Mouse (Mus musculus) spleen, adult 2 months (tissue): Measurements from ENCODE around the gene Rrp1b.

Experiments used
- CTCF ChIP-seq: fragments of 200-500 bp; IDR thresholded peaks from 2 replicates; pipeline ENCODE4 v1.5.1; 2011; ENCODE audit warnings: mild to moderate bottlenecking, inconsistent platforms; ENCODE audit not compliant: insufficient read depth, insufficient read length, insufficient replicate concordance; ENCODE audit errors: extremely low read depth
- POLR2A ChIP-seq: fragments of 200-500 bp; IDR thresholded peaks from 2 replicates; pipeline ENCODE4 v1.6.1; 2011; ENCODE audit warnings: low read depth, low read length, inconsistent platforms

- TF ChIP-seq POLR2A, result no peak
- no peak for TF ChIP-seq CTCF
These were observed 16.6 kb downstream of the Rrp1b start for GRCm38 (mm10) chr17:32052237-32053080.
